Mouse (Mus musculus) liver, postnatal 0 days (tissue): Measurements from ENCODE around the gene Slc12a8.

Source experiments
- CTCF ChIP-seq: sonication (generic); IDR thresholded peaks from 2 replicates; pipeline ENCODE4 v1.5.1; 2016; ENCODE audit warnings: antibody characterized with exemption, low read depth
- EP300 ChIP-seq: IDR thresholded peaks from 2 replicates; pipeline ENCODE4 v1.6.1; 2016; ENCODE audit warnings: antibody characterized with exemption, low read depth, mild to moderate bottlenecking

GRCm38 (mm10) chr16:33592286-33592685 lies 75.2 kb downstream of the Slc12a8 start:
- TF ChIP-seq CTCF (no peak), EP300 (no peak)
